Mouse (Mus musculus) kidney, postnatal 0 days (tissue): Measurements from ENCODE around the gene Arid2. TPM values are rescaled to one million over a fixed set of nuclear protein-coding genes. Genes with fewer than 3 reads are reported as not detected.

Source experiments
- ATAC-seq: fragments of 200-750 bp; cut with Nextera tagmentation; replicated peaks from 2 replicates; pipeline ENCODE4 v1.8.0; 2017; ENCODE audit warnings: low read depth, moderate number of reproducible peaks, moderate TSS enrichment, moderate library complexity; ENCODE audit not compliant: low FRiP score
- DNase-seq: peaks from one replicate; pipeline ENCODE4 v3.0.0-alpha.2; 2016; ENCODE audit warnings: low spot score
- H3K27ac ChIP-seq: fragments of 300-500 bp; sonication (generic); 2 replicates; pipeline ENCODE4 v1.5.1; 2014; ENCODE audit warnings: mild to moderate bottlenecking
- H3K27me3 ChIP-seq: fragments of 300-500 bp; sonication (generic); 2 replicates; pipeline ENCODE4 v1.6.1; 2014; ENCODE audit warnings: low read length, mixed read lengths; ENCODE audit not compliant: insufficient read depth
- H3K36me3 ChIP-seq: fragments of 300-500 bp; sonication (generic); 2 replicates; pipeline ENCODE4 v1.6.1; 2014; ENCODE audit warnings: low read length, mixed read lengths; ENCODE audit not compliant: insufficient read depth
- H3K4me1 ChIP-seq: fragments of 300-500 bp; sonication (generic); replicated peaks from 2 replicates; pipeline ENCODE4 v1.6.1; 2014; ENCODE audit warnings: antibody characterized with exemption, low read length, mixed read lengths; ENCODE audit not compliant: insufficient read depth
- H3K4me2 ChIP-seq: fragments of 300-500 bp; sonication (generic); 2 replicates; pipeline ENCODE4 v1.6.1; 2014; ENCODE audit warnings: mild to moderate bottlenecking, low read length, moderate library complexity, mixed read lengths
- H3K4me3 ChIP-seq: fragments of 300-500 bp; sonication (generic); replicated peaks from 2 replicates; pipeline ENCODE4 v1.5.1; 2014; ENCODE audit warnings: low read depth, low read length
- H3K9ac ChIP-seq: fragments of 300-500 bp; sonication (generic); 2 replicates; pipeline ENCODE4 v1.6.1; 2014; ENCODE audit warnings: low read depth, low read length
- H3K9me3 ChIP-seq: fragments of 300-500 bp; sonication (generic); replicated peaks from 2 replicates; pipeline ENCODE4 v1.6.1; 2016; ENCODE audit warnings: low read length, inconsistent platforms, mixed read lengths
- CTCF ChIP-seq: IDR thresholded peaks from 2 replicates; pipeline ENCODE4 v1.5.1; 2016; ENCODE audit warnings: antibody characterized with exemption, low read depth, mild to moderate bottlenecking, moderate library complexity
- WGBS: fragments of 180-500 bp; shearing (Covaris S2); extraction: QIAGEN DNeasy Blood & Tissue Kit; methylation state at CpG from one replicate; pipeline ENCODE4 v1.1.7; 2014; 5-methylcytosine and 5-hydroxymethylcytosine counted together
- polyA plus RNA-seq: library from polyadenylated mRNA; unstranded; fragments of >200 nt; fragmentation: Nextera tagmentation; extraction: Ambion mirVana; gene quantifications from 2 replicates; pipeline ENCODE4 v1.2.1, GENCODE M21; 2015

Arid2 gene
- polyA plus RNA-seq, 1 experiment from 2014 or later: 16.6 TPM

DNA sequence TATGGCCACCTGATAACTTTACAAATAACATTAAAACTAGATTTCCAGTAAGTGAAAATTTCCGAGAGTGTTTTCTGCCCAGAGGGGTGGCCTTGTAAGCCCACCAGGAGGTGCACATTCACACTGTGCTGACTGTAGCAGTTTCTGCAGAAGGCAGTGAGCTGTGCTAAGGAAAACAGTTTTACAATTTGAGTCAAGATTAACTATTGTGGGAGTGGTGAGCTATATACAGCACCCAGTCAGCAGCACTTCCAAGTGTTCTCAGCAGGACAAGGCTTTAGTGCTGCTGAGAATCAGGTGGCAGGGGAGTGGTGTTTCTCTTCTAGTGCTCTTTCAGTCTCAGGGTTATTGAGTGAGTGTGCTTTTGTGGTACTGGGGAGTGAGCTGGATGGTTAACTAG lies 101.2 kb downstream of the Arid2 start:
- H3K27ac ChIP-seq: no peak overlapping the region
- no peaks in the 10 kb centered on the region for H3K4me1 ChIP-seq
- no peaks in the 10 kb centered on the region for H3K27me3 ChIP-seq
- peak; percentile 29; the same call in 1 of the 2 replicates for ATAC-seq
- H3K9me3 ChIP-seq: no peaks in the 10 kb centered on the region
- 59% methylated on average over 1 of the region's 1 CpGs for WGBS
- H3K9ac ChIP-seq: no peak overlapping the region
- peaks cover 31% of the 10 kb centered on the region for H3K36me3 ChIP-seq
- H3K4me3 ChIP-seq: no peak overlapping the region
- DNase-seq: no peak
- no peak overlapping the region for H3K4me2 ChIP-seq
- peak; percentile 19; the same call in 1 of the 2 replicates for TF ChIP-seq CTCF

GRCm38 (mm10) chr15:96392878-96393277 lies 105.6 kb downstream of the Arid2 start:
- no peak overlapping the region for H3K4me3 ChIP-seq
- peak; percentile 23; the same call in 1 of the 2 replicates for TF ChIP-seq CTCF
- DNase-seq: peak; percentile 38
- no peak for ATAC-seq
- no peak overlapping the region for H3K4me2 ChIP-seq
- H3K4me1 ChIP-seq: no peaks in the 10 kb centered on the region
- H3K9me3 ChIP-seq: no peaks in the 10 kb centered on the region
- H3K27me3 ChIP-seq: no peaks in the 10 kb centered on the region
- WGBS: 91% methylated on average over 3 of the region's 3 CpGs
- no peak overlapping the region for H3K27ac ChIP-seq
- H3K9ac ChIP-seq: no peak overlapping the region
- peaks cover 49% of the 10 kb centered on the region for H3K36me3 ChIP-seq

DNA sequence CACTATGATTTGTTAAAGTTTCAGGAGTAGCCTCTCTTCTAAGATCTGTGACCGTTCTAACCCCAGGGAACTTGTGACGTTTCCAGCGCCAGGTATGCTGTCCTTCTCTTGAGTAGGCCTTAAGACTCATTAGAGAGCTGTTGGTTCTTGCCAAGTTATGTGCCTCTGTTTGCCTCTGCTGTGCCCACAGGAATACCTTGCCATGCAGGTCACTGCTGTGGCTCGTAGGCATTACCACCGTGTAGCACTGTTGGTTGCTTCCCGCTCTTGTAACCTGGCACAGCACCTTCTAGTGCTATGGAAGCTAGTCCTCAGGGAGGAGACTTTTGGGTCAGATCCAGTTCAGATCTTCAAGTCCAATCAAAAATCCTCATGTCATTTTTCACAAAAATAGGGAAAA lies 107.8 kb downstream of the Arid2 start:
- no peak overlapping the region for H3K4me3 ChIP-seq
- H3K36me3 ChIP-seq: peaks cover 56% of the 10 kb centered on the region
- no peak overlapping the region for H3K9ac ChIP-seq
- DNase-seq (no peak), ATAC-seq (no peak)
- no peaks in the 10 kb centered on the region for H3K9me3 ChIP-seq
- no peaks in the 10 kb centered on the region for H3K27me3 ChIP-seq
- H3K27ac ChIP-seq: no peak overlapping the region
- no peak overlapping the region for H3K4me2 ChIP-seq
- WGBS: 96% methylated on average over 6 of the region's 6 CpGs
- no peaks in the 10 kb centered on the region for H3K4me1 ChIP-seq
- no peak for TF ChIP-seq CTCF

DNA sequence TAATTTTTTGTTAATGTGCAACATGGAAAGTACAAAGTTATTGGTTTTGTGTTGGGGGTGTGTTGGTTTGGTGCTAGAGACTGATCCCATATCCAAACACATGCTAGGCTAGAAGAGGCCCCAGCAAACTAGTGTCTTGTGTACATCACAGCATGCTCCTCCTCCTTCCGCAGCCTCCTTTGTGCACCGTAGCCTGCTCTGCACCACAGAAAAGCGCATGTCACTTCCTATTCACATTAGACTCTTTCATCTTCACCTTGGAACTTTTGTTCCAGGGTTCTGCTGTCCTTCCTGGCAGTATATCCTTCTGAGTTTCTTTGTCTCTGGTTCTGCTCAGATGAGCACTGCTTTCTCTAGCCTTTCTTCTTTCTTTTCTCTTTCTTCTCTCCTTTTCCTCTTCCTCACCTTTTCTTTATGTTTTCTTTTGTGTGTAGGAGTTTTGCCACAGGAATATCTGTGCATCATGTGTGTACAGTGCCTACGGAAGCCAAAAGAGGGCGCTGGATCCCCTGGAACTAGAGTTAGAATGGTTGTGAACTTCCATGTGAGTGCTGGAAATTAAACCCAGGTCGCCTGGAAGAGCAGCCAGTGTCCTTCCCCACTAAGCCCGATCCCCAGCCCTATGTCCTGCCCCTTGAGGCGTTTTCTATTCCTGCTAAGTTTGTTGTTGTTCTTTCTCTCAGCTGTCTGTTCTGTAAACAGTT lies 109.5 kb downstream of the Arid2 start:
- Histone ChIP-seq H3K4me1 (no peaks in the 10 kb centered on the region), H3K36me3 (peaks cover 46% of the 10 kb centered on the region)

GRCm38 (mm10) chr15:96398333-96398732 lies 111.0 kb downstream of the Arid2 start:
- Histone ChIP-seq H3K9ac (no peak overlapping the region), H3K4me1 (no peaks in the 10 kb centered on the region), H3K27ac (no peak overlapping the region), H3K36me3 (peaks cover 37% of the 10 kb centered on the region), H3K4me3 (no peak overlapping the region), H3K27me3 (no peaks in the 10 kb centered on the region), H3K9me3 (no peaks in the 10 kb centered on the region), H3K4me2 (no peak overlapping the region)
- ATAC-seq (no peak), DNase-seq (no peak)
- 91% methylated on average over 10 of the region's 10 CpGs for WGBS
- no peak for TF ChIP-seq CTCF

More for the DNA sequence above, 109.5 kb downstream of the Arid2 start:
- Histone ChIP-seq H3K9ac (no peak overlapping the region), H3K27me3 (no peaks in the 10 kb centered on the region), H3K4me2 (no peak overlapping the region), H3K27ac (no peak overlapping the region), H3K4me3 (no peak overlapping the region), H3K9me3 (no peaks in the 10 kb centered on the region)
- DNase-seq: no peak
- no peak for TF ChIP-seq CTCF
- WGBS: 84% methylated on average over 8 of the region's 8 CpGs
- no peak for ATAC-seq

DNA sequence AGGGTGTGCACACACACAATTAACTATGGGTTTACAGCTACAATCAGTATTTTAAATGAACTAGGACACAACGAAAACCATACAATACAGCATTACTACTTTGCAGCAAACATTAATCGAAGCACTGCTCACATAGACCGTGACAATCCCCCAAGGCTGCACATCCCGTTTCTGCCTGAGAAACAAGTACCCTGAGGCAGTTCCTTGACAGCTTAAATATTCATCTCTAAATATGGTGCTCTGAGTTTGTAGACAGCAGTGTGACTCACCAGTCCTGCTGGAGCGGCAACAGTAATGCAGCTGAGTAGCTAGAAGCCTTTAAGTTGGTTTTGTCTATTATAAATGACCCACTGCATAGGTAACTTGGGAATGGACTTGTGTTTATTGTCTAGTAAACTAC lies 118.2 kb downstream of the Arid2 start:
- H3K9ac ChIP-seq: no peak overlapping the region
- no peak for ATAC-seq
- DNase-seq: no peak
- peaks cover 13% of the 10 kb centered on the region; the same call in 1 of the 2 replicates for H3K36me3 ChIP-seq
- no peaks in the 10 kb centered on the region for H3K9me3 ChIP-seq
- TF ChIP-seq CTCF: no peak
- H3K4me2 ChIP-seq: no peak overlapping the region
- H3K27ac ChIP-seq: no peak overlapping the region
- no peak overlapping the region for H3K4me3 ChIP-seq
- WGBS: 67% methylated on average over 5 of the region's 5 CpGs
- no peaks in the 10 kb centered on the region for H3K27me3 ChIP-seq
- no peaks in the 10 kb centered on the region for H3K4me1 ChIP-seq
